Mouse (Mus musculus): ENCODE results near the gene Kdm2a. TPM values are rescaled to one million over a fixed set of nuclear protein-coding genes. Genes with fewer than 3 reads are reported as not detected.

The Kdm2a gene
- polyA plus RNA-seq, 1 experiment from 2014 or later: 42.1 TPM

- Histone ChIP-seq H3K4me2 (ENCODE audit: low read length) (peak overlapping the region; percentile 93), H3K9me3 (ENCODE audit: control insufficient read depth, low read length) (no peaks in the 10 kb centered on the region), H3K4me3 (replicated peaks; ENCODE audit: low read length) (peak overlapping the region; percentile 90), H3K4me1 (replicated peaks; ENCODE audit: control insufficient read depth, insufficient read depth, low read length) (peaks cover 56% of the 10 kb centered on the region), H3K27me3 (replicated peaks; ENCODE audit: control insufficient read depth, insufficient read depth, low read length) (no peaks in the 10 kb centered on the region), H3K27ac (ENCODE audit: low read length) (peak overlapping the region; percentile 60), H3K36me3 (ENCODE audit: control insufficient read depth, insufficient read depth) (no peaks in the 10 kb centered on the region), H3K9ac (replicated peaks; ENCODE audit: low read depth, low read length) (peak overlapping the region; percentile 98)
- WGBS: 0% methylated on average over 50 of the region's 68 CpGs
- peak; percentile 64 for ATAC-seq
Observed at GRCm38 (mm10) chr19:4305491-4306189, 92.4 kb downstream of the Kdm2a start.

- H3K4me1 ChIP-seq (replicated peaks; ENCODE audit: control insufficient read depth, insufficient read depth, low read length): peaks cover 63% of the 10 kb centered on the region
Observed at GRCm38 (mm10) chr19:4304871-4305321, 93.2 kb downstream of the Kdm2a start.

GRCm38 (mm10) chr19:4304251-4304821 lies 93.7 kb downstream of the Kdm2a start:
- Histone ChIP-seq H3K4me1 (replicated peaks; ENCODE audit: control insufficient read depth, insufficient read depth, low read length) (peaks cover 63% of the 10 kb centered on the region), H3K4me2 (ENCODE audit: low read length) (peak overlapping the region; percentile 93), H3K9me3 (ENCODE audit: control insufficient read depth, low read length) (no peaks in the 10 kb centered on the region), H3K4me3 (replicated peaks; ENCODE audit: low read length) (peak overlapping the region; percentile 90; the same call in 1 of the 2 replicates), H3K27me3 (replicated peaks; ENCODE audit: control insufficient read depth, insufficient read depth, low read length) (no peaks in the 10 kb centered on the region), H3K27ac (ENCODE audit: low read length) (no peak overlapping the region), H3K9ac (replicated peaks; ENCODE audit: low read depth, low read length) (no peak overlapping the region), H3K36me3 (ENCODE audit: control insufficient read depth, insufficient read depth) (no peaks in the 10 kb centered on the region)
- 73% methylated on average over 5 of the region's 5 CpGs for WGBS
- ATAC-seq: no peak

More at GRCm38 (mm10) chr19:4304871-4305321, 93.2 kb downstream of the Kdm2a start:
- Histone ChIP-seq H3K36me3 (ENCODE audit: control insufficient read depth, insufficient read depth) (no peaks in the 10 kb centered on the region), H3K9ac (replicated peaks; ENCODE audit: low read depth, low read length) (peak overlapping the region; percentile 98), H3K27ac (ENCODE audit: low read length) (no peak overlapping the region), H3K4me2 (ENCODE audit: low read length) (peak overlapping the region; percentile 93), H3K9me3 (ENCODE audit: control insufficient read depth, low read length) (no peaks in the 10 kb centered on the region), H3K27me3 (replicated peaks; ENCODE audit: control insufficient read depth, insufficient read depth, low read length) (no peaks in the 10 kb centered on the region), H3K4me3 (replicated peaks; ENCODE audit: low read length) (peak overlapping the region; percentile 90)
- no peak for ATAC-seq
- WGBS: 43% methylated on average over 4 of the region's 4 CpGs

DNA sequence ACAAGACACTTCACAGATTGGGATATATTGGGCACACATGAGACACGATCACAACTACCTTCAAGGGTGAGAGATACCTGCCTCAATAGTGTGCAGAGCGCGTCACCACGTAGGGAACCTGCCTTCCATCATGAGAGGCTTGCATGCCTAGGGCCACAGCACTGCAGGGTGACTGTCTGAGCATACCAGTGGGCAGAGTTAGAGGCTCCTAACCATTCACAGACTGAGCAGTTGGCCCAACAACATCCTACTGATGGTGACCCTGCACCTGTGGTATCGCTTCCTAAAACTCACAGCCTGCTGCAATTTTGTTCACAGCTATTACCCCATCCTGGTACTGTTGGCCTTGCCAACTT lies 94.5 kb downstream of the Kdm2a start:
- H3K9ac ChIP-seq (replicated peaks; ENCODE audit: low read depth, low read length): no peak overlapping the region
- no peak overlapping the region for H3K4me3 ChIP-seq (replicated peaks; ENCODE audit: low read length)
- H3K4me1 ChIP-seq (replicated peaks; ENCODE audit: control insufficient read depth, insufficient read depth, low read length): peaks cover 63% of the 10 kb centered on the region

GRCm38 (mm10) chr19:4302936-4303639 lies 95.0 kb downstream of the Kdm2a start:
- H3K9ac ChIP-seq (replicated peaks; ENCODE audit: low read depth, low read length): no peak overlapping the region
- 0 out of 2 replicates have a peak overlapping the region, but pooled peaks have one; percentile 9 for H3K4me2 ChIP-seq (ENCODE audit: low read length)
- no peak overlapping the region for H3K4me3 ChIP-seq (replicated peaks; ENCODE audit: low read length)
- peaks cover 63% of the 10 kb centered on the region for H3K4me1 ChIP-seq (replicated peaks; ENCODE audit: control insufficient read depth, insufficient read depth, low read length)
- H3K27ac ChIP-seq (ENCODE audit: low read length): no peak overlapping the region; the same call in 1 of the 2 replicates
- no peaks in the 10 kb centered on the region for H3K27me3 ChIP-seq (replicated peaks; ENCODE audit: control insufficient read depth, insufficient read depth, low read length)
- H3K36me3 ChIP-seq (ENCODE audit: control insufficient read depth, insufficient read depth): no peaks in the 10 kb centered on the region
- WGBS: 60% methylated on average over 7 of the region's 7 CpGs
- 0 out of 2 replicates have a peak, but pooled peaks have one; percentile 5 for ATAC-seq
- no peaks in the 10 kb centered on the region for H3K9me3 ChIP-seq (ENCODE audit: control insufficient read depth, low read length)

More for the DNA sequence above, 94.5 kb downstream of the Kdm2a start:
- Histone ChIP-seq H3K27me3 (replicated peaks; ENCODE audit: control insufficient read depth, insufficient read depth, low read length) (no peaks in the 10 kb centered on the region), H3K4me2 (ENCODE audit: low read length) (no peak overlapping the region), H3K36me3 (ENCODE audit: control insufficient read depth, insufficient read depth) (no peaks in the 10 kb centered on the region), H3K27ac (ENCODE audit: low read length) (no peak overlapping the region), H3K9me3 (ENCODE audit: control insufficient read depth, low read length) (no peaks in the 10 kb centered on the region)
- WGBS: 84% methylated on average over 5 of the region's 5 CpGs
- no peak for ATAC-seq

DNA sequence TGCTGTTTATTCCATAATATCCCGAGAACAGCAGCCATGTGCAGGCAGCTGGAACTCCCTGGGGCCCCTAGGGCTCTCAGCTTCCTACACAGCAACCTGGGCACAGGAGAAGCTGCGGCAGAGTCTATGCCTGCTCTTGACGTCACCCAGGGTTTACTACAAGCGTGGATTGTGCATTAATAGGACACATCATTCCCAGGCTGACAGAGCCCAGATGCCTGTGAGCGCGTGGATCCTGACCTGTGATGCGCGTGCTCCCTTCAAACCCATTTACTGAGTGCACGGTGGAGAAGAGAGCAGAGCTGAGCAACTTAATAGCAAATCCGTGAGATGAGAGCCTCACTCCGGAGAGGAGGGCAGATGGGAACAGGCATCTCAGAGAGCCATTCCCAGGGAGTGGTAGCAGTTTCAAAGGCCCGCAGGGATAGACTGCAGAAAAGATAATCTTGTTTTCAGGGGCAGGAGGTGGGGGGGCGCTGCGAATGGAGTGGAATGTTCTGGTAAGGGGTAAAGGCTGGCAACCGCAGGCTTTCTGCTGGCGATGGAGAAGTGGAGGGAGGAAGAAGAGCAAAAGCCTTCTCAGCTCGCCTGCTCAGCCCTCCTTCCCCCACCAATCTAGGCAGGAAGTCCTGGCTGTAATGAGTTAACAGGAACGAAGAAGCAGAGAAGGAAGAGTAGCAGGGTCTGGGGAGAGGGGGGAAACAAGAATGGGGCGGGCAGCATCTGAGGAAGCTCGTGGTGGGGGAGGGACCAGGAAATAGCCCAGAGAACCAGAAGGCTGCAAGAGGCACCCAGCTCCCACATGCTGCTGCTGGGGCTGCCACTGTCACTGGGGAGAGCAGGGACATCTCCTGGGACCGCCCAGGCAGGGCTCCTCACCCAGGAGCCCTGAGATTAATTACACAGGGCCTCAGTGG lies 96.1 kb downstream of the Kdm2a start:
- ATAC-seq: no peak
- H3K9ac ChIP-seq (replicated peaks; ENCODE audit: low read depth, low read length): 0 out of 2 replicates have a peak overlapping the region, but pooled peaks have one; percentile 12
- 39% methylated on average over 21 of the region's 21 CpGs for WGBS

GRCm38 (mm10) chr19:4300852-4301734 lies 97.0 kb downstream of the Kdm2a start:
- peak overlapping the region; percentile 38; the same call in 1 of the 2 replicates for H3K27ac ChIP-seq (ENCODE audit: low read length)
- H3K9ac ChIP-seq (replicated peaks; ENCODE audit: low read depth, low read length): no peak overlapping the region
- 71% methylated on average over 11 of the region's 11 CpGs for WGBS
- no peak overlapping the region for H3K4me3 ChIP-seq (replicated peaks; ENCODE audit: low read length)
- no peaks in the 10 kb centered on the region for H3K27me3 ChIP-seq (replicated peaks; ENCODE audit: control insufficient read depth, insufficient read depth, low read length)
- no peak overlapping the region for H3K4me2 ChIP-seq (ENCODE audit: low read length)
- H3K4me1 ChIP-seq (replicated peaks; ENCODE audit: control insufficient read depth, insufficient read depth, low read length): peaks cover 55% of the 10 kb centered on the region
- no peak for ATAC-seq
- H3K36me3 ChIP-seq (ENCODE audit: control insufficient read depth, insufficient read depth): no peaks in the 10 kb centered on the region
- H3K9me3 ChIP-seq (ENCODE audit: control insufficient read depth, low read length): no peaks in the 10 kb centered on the region

More for the DNA sequence above, 96.1 kb downstream of the Kdm2a start:
- no peaks in the 10 kb centered on the region for H3K9me3 ChIP-seq (ENCODE audit: control insufficient read depth, low read length)
- H3K27me3 ChIP-seq (replicated peaks; ENCODE audit: control insufficient read depth, insufficient read depth, low read length): no peaks in the 10 kb centered on the region
- peak overlapping the region; percentile 8 for H3K4me2 ChIP-seq (ENCODE audit: low read length)
- peaks cover 62% of the 10 kb centered on the region for H3K4me1 ChIP-seq (replicated peaks; ENCODE audit: control insufficient read depth, insufficient read depth, low read length)
- H3K27ac ChIP-seq (ENCODE audit: low read length): peak overlapping the region; percentile 38; the same call in 1 of the 2 replicates
- H3K36me3 ChIP-seq (ENCODE audit: control insufficient read depth, insufficient read depth): no peaks in the 10 kb centered on the region
- no peak overlapping the region for H3K4me3 ChIP-seq (replicated peaks; ENCODE audit: low read length)

DNA sequence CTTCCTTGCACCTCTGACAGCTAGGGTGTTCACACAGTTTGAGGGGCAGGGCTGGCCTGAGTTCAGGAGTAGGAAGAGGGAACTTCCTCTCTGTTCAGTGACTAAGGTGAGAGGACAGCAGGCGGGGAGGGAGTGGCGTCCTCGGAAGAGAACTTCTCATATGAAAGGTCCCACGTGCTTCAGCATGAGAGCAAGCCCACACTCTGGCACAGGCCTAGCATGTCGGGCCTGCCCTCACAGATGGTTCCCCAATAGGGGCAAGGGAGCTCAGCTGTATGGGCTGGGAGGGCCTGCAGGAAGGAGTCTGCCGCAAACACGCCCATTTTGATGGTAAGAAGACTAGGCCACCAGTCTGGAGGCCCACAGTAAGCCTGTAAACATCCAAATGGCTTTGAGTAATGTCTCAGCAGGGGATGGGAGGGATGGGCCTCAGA lies 97.8 kb downstream of the Kdm2a start:
- no peaks in the 10 kb centered on the region for H3K36me3 ChIP-seq (ENCODE audit: control insufficient read depth, insufficient read depth)
- no peak overlapping the region for H3K9ac ChIP-seq (replicated peaks; ENCODE audit: low read depth, low read length)
- no peak overlapping the region for H3K4me3 ChIP-seq (replicated peaks; ENCODE audit: low read length)
- H3K4me1 ChIP-seq (replicated peaks; ENCODE audit: control insufficient read depth, insufficient read depth, low read length): peaks cover 54% of the 10 kb centered on the region
- no peaks in the 10 kb centered on the region for H3K27me3 ChIP-seq (replicated peaks; ENCODE audit: control insufficient read depth, insufficient read depth, low read length)
- H3K27ac ChIP-seq (ENCODE audit: low read length): no peak overlapping the region
- no peak overlapping the region for H3K4me2 ChIP-seq (ENCODE audit: low read length)
- ATAC-seq: no peak
- WGBS: 47% methylated on average over 7 of the region's 7 CpGs
- no peaks in the 10 kb centered on the region for H3K9me3 ChIP-seq (ENCODE audit: control insufficient read depth, low read length)
